Mouse (Mus musculus) neural tube, embryonic 10.5 days (tissue): ENCODE measurements at regions not wholly inside any gene's neighbourhood (a gene's known extent, or its start where the extent isn't known, plus 50 kb on each side); places are given as distances from the start of the nearest gene placed in this dataset.
A peak's percentile ranks its signal among the peaks of the same experiment; 100 is the strongest.
"Not testable (repeated sequence)": the region's sequence is repeated elsewhere in the genome, so short reads cannot be mapped to it uniquely, and the experiment has no call there.

Experiments used
- DNase-seq: peaks from one replicate; pipeline ENCODE4 v3.0.0-alpha.2; 2017; ENCODE audit warnings: low spot score; ENCODE audit errors: extremely low spot score

- DNase-seq: not testable (repeated sequence)
Measured at GRCm38 (mm10) chr10:51397016-51397415, 83.4 kb upstream of the Gm49339 start.

DNA sequence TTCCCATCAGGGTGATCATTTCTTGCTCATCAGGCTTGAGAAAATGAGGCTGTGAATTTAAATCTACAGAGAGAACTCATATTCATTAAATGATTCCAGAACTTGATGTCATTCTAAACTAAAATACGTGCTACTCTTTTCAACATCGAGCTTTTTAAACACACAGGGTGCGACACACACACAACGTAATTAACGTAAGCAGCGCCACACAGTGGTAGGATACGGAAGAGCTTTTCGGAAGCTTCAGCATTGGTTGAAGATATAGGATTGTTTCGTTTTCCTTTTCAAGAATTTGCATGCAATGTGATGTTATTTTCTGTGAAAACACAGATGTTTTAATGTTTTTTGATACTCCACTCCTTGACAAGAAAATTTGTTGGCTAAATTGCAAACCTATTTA is 75.3 kb upstream of the Gm49339 start:
- peak; percentile 54 for DNase-seq

DNA sequence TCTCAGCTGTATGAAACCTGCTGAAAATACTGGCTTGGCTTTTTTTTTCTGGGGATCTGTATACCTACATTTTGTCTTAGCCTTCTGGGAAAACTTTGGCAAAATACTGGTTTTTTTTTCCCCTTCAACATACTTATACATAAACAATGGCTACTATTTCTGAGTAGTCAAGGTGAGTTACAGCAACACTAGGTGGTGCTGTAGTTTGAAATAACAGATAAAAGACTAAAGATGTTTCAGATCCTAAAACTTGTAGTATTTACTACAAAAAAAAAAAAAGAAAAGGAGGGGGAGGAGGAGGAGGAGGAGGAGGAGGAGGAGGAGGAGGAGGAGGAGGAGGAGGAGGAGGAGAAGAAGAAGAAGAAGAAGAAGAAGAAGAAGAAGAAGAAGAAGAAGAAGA is 67.6 kb upstream of the Gm49339 start:
- DNase-seq: no peak

DNA sequence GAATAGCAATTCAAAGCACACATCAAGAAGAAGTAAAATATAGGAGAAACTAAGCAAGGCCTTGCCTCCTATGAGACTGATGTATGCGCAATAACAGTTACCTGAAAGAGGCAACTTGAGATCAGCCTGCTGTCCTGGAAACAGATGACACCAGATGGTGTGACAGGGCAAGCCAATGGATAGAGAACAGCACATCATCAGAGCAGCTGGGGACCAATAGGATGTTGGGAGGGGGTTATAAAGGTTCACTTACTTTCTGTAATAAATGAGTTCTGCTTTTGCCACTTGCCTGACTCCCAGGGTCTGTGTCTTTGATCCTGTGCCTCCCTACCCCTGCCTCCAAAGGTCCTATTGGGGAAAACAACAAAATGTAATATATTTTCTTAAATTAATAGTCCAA is 65.9 kb upstream of the Gm49339 start:
- DNase-seq: no peak

GRCm38 (mm10) chr10:51416723-51417122 is 63.7 kb upstream of the Gm49339 start:
- DNase-seq: no peak

DNA sequence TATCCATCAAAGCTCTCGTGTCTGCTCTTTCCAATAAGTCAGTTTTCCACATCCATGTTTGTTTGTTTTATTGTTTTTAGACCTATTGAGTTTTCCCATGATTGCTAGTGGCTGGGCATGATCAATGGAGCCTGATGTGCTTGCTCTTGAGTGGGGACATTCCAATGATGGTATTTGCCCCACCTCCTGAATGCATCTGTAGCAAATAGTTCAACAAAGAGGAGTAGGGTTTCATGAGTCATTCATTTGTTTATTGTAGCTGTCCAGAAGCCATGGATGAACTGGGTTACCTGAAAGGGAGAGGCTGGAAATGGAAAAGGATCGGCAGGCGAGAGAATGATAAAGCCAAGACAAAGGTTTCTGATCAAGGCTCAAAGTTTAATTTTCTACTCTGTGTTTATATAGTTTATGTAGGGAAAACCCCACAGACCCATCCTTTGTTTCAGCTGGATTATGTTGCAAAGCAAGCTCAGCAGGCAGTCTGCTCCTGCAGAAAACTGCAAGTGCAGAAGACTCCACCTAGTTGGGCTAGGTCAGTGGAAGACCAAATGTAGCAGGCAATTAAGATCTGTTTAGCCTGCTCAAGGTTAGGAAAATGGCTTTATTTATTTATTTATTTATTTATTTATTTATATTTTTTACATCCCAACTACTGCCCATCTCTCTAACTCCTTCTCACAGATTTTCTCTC is 63.0 kb upstream of the Gm49339 start:
- no peak for DNase-seq

DNA sequence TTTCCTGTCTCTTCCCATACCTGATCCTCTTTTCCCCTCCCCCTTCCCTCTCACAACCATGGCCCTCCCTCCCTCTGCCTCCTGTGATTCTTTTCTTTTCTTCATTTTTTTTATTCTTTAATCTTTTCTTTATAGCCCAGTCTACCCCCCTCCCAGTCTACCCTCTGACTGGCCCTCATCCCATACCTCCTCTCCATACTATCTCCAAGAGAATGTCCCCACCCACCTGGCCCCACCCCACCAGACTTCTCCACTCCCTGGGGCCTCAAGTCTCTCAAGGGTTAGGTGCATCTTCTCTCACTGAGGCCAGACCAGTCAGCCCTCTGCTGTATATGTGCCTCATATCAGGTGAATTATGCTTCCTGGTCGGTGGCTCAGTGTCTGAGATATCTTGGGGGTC is 61.9 kb upstream of the Gm49339 start:
- DNase-seq: no peak

GRCm38 (mm10) chr10:51422501-51422900 is 57.9 kb upstream of the Gm49339 start:
- no peak for DNase-seq
